Mouse (Mus musculus) E14TG2a.4 (cell line): ENCODE data around the gene Mtf1.

Experiments
- CTCF ChIP-seq: conservative IDR thresholded peaks from 2 replicates; pipeline ENCODE4 v1.5.1; 2014; ENCODE audit warnings: low read length
- POU5F1 ChIP-seq: IDR thresholded peaks from 2 replicates; pipeline ENCODE4 v1.6.1; 2014; ENCODE audit warnings: low read length, borderline replicate concordance

DNA sequence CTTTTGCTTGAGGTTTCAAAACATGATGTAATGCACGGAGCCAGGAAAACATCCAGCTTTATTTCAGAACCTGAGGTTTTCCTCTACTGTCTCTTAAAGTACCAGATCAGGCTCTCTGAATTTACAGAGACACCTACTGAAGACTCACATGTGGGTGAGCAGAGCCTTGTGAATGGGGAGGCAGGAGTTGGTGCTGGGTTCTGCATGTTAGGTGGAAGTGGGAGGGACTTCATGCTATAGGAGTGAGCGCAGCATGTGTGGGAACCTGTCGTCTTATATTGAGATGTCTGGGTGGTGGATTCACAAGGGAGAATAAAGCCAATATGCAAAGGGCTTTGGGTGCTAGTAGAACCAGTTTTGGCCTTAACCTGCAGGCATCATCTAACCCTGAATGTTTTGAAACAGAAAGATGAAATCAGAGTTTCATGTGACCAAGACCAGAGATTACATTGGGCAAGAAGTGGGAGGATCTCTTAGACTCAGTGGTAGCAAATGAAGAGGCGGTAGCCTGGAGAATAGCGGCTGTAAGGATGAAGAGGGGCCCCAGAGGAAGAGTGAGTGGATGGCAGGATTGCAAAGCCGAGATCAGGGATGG, 38.9 kb upstream of the Mtf1 start:
- TF ChIP-seq POU5F1 (no peak), CTCF (no peak)
